Mouse (Mus musculus): ENCODE results near the gene Lnx2. TPM values are rescaled to one million over a fixed set of nuclear protein-coding genes. Genes with fewer than 3 reads are reported as not detected.
A peak's percentile ranks its signal among the peaks of the same experiment; 100 is the strongest.

Gene Lnx2
- polyA plus RNA-seq, 1 experiment from 2014 or later, result 11.2 TPM

- H3K4me1 ChIP-seq, result no peaks in the 10 kb centered on the region
- H3K27ac ChIP-seq, result no peak overlapping the region
- H3K9me3 ChIP-seq, result no peaks in the 10 kb centered on the region
- WGBS, result 88% methylated on average over 4 of the region's 4 CpGs
- H3K36me3 ChIP-seq, result peaks cover 35% of the 10 kb centered on the region
- H3K4me3 ChIP-seq, result no peak overlapping the region
- ATAC-seq (ENCODE audit: low FRiP score, low read depth), result no peak
- H3K4me2 ChIP-seq (replicated peaks), result no peak overlapping the region
- H3K9ac ChIP-seq, result no peak overlapping the region
- H3K27me3 ChIP-seq, result no peaks in the 10 kb centered on the region
These were observed 20.2 kb upstream of the Lnx2 start for GRCm38 (mm10) chr5:147096586-147096985.

DNA sequence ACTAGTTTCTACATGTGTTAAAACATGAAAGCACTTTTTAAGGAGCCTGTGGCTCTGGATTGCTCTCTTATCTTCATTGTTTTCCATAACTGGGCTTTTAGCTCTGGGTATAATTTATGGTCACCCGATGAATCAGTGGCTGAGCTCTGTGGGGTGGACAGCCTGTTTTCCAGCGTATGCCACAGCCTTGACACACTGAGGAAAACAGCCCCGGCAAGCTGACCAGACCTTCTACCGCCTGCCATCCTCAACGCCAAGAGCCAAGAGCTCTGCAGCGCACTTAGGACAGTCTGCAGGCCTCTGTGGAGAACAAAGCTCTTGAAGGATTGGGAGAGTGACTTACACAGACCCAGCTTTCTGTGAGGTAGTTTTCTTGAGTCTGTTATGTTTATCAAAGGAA, 17.9 kb upstream of the Lnx2 start:
- WGBS, result 85% methylated on average over 6 of the region's 6 CpGs
- H3K4me1 ChIP-seq, result peaks cover 14% of the 10 kb centered on the region
- H3K9ac ChIP-seq, result no peak overlapping the region
- H3K9me3 ChIP-seq, result no peaks in the 10 kb centered on the region
- no peak overlapping the region for H3K27ac ChIP-seq
- H3K36me3 ChIP-seq, result peaks cover 24% of the 10 kb centered on the region
- H3K27me3 ChIP-seq, result no peaks in the 10 kb centered on the region
- H3K4me3 ChIP-seq, result no peak overlapping the region
- no peak for ATAC-seq (ENCODE audit: low FRiP score, low read depth)
- H3K4me2 ChIP-seq (replicated peaks), result no peak overlapping the region

GRCm38 (mm10) chr5:147092448-147092847, 16.1 kb upstream of the Lnx2 start:
- Histone ChIP-seq H3K9ac (no peak overlapping the region), H3K4me3 (no peak overlapping the region), H3K27me3 (no peaks in the 10 kb centered on the region), H3K4me1 (peaks cover 16% of the 10 kb centered on the region), H3K27ac (no peak overlapping the region), H3K4me2 (replicated peaks) (no peak overlapping the region), H3K9me3 (no peaks in the 10 kb centered on the region), H3K36me3 (peaks cover 27% of the 10 kb centered on the region)
- ATAC-seq (ENCODE audit: low FRiP score, low read depth), result no peak
- 82% methylated on average over 7 of the region's 7 CpGs for WGBS

GRCm38 (mm10) chr5:147090256-147090963, 14.0 kb upstream of the Lnx2 start:
- Histone ChIP-seq H3K9ac (no peak overlapping the region), H3K4me3 (no peak overlapping the region), H3K27me3 (no peaks in the 10 kb centered on the region), H3K36me3 (peaks cover 26% of the 10 kb centered on the region), H3K4me2 (replicated peaks) (no peak overlapping the region), H3K4me1 (peaks cover 18% of the 10 kb centered on the region), H3K9me3 (no peaks in the 10 kb centered on the region), H3K27ac (no peak overlapping the region; the same call in 1 of the 2 replicates)
- peak; percentile 36; the same call in 1 of the 2 replicates for ATAC-seq (ENCODE audit: low FRiP score, low read depth)
- WGBS, result 60% methylated on average over 11 of the region's 11 CpGs

DNA sequence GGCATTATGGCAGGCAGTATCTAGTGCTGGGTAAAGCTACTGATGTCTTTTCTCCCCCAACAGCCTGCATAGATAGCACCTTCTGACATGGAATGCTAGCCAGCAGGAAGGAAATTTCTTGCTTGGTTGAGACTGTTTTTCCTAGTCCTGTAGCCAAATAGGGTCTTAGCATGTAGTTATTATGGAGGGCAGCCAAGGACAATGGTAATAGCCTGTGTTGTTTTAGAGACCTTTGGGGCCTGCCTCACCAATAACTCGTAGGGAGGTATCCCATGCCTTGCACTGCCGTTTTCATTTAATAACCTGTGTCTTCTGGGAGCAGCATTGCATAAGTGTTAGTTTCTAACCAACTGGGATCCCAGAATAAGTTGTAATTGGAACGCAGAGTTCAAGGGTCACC, 13.4 kb upstream of the Lnx2 start:
- peak; percentile 44; the same call in 1 of the 2 replicates for ATAC-seq (ENCODE audit: low FRiP score, low read depth)
- 46% methylated on average over 3 of the region's 3 CpGs for WGBS
- no peaks in the 10 kb centered on the region for H3K27me3 ChIP-seq
- peaks cover 23% of the 10 kb centered on the region for H3K36me3 ChIP-seq
- peaks cover 24% of the 10 kb centered on the region for H3K4me1 ChIP-seq
- H3K4me2 ChIP-seq (replicated peaks), result no peak overlapping the region
- no peak overlapping the region for H3K9ac ChIP-seq
- H3K4me3 ChIP-seq, result no peak overlapping the region
- no peaks in the 10 kb centered on the region for H3K9me3 ChIP-seq
- H3K27ac ChIP-seq, result no peak overlapping the region

- H3K9ac ChIP-seq, result no peak overlapping the region
- H3K4me3 ChIP-seq, result no peak overlapping the region
- H3K9me3 ChIP-seq, result no peaks in the 10 kb centered on the region
- H3K36me3 ChIP-seq, result peaks cover 32% of the 10 kb centered on the region
- no peak overlapping the region for H3K4me2 ChIP-seq (replicated peaks)
- peaks cover 28% of the 10 kb centered on the region for H3K4me1 ChIP-seq
- 92% methylated on average over 4 of the region's 4 CpGs for WGBS
- ATAC-seq (ENCODE audit: low FRiP score, low read depth), result no peak
- H3K27ac ChIP-seq, result no peak overlapping the region
- no peaks in the 10 kb centered on the region for H3K27me3 ChIP-seq
These were observed 10.4 kb upstream of the Lnx2 start for GRCm38 (mm10) chr5:147086816-147087215.

GRCm38 (mm10) chr5:147085201-147085894, 9.0 kb upstream of the Lnx2 start:
- peaks cover 23% of the 10 kb centered on the region for H3K4me1 ChIP-seq
- no peaks in the 10 kb centered on the region for H3K27me3 ChIP-seq
- peak; percentile 51; the same call in 1 of the 2 replicates for ATAC-seq (ENCODE audit: low FRiP score, low read depth)
- H3K4me2 ChIP-seq (replicated peaks), result no peak overlapping the region
- H3K27ac ChIP-seq, result peak overlapping the region; percentile 44; the same call in 1 of the 2 replicates
- H3K36me3 ChIP-seq, result peaks cover 39% of the 10 kb centered on the region
- no peak overlapping the region for H3K9ac ChIP-seq
- H3K9me3 ChIP-seq, result no peaks in the 10 kb centered on the region
- WGBS, result 82% methylated on average over 9 of the region's 9 CpGs
- H3K4me3 ChIP-seq, result no peak overlapping the region

GRCm38 (mm10) chr5:147078110-147078900, 1.9 kb upstream of the Lnx2 start:
- H3K9me3 ChIP-seq, result no peaks in the 10 kb centered on the region
- peak overlapping the region; percentile 82 for H3K4me3 ChIP-seq
- H3K36me3 ChIP-seq, result peaks cover 20% of the 10 kb centered on the region
- 66% methylated on average over 11 of the region's 11 CpGs for WGBS
- peak overlapping the region; percentile 81 for H3K9ac ChIP-seq
- H3K4me2 ChIP-seq (replicated peaks), result peak overlapping the region; percentile 95
- H3K4me1 ChIP-seq, result peaks cover 21% of the 10 kb centered on the region
- H3K27me3 ChIP-seq, result no peaks in the 10 kb centered on the region
- H3K27ac ChIP-seq, result no peak overlapping the region
- ATAC-seq (ENCODE audit: low FRiP score, low read depth), result no peak

GRCm38 (mm10) chr5:147077305-147078034, 1.1 kb upstream of the Lnx2 start:
- peak; percentile 63 for ATAC-seq (ENCODE audit: low FRiP score, low read depth)
- H3K36me3 ChIP-seq, result peaks cover 20% of the 10 kb centered on the region
- peak overlapping the region; percentile 95 for H3K4me2 ChIP-seq (replicated peaks)
- peak overlapping the region; percentile 80 for H3K27ac ChIP-seq
- H3K9me3 ChIP-seq, result no peaks in the 10 kb centered on the region
- WGBS, result 0% methylated on average over 52 of the region's 57 CpGs
- H3K9ac ChIP-seq, result peak overlapping the region; percentile 81
- peaks cover 21% of the 10 kb centered on the region for H3K4me1 ChIP-seq
- H3K27me3 ChIP-seq, result no peaks in the 10 kb centered on the region
- H3K4me3 ChIP-seq, result peak overlapping the region; percentile 82

DNA sequence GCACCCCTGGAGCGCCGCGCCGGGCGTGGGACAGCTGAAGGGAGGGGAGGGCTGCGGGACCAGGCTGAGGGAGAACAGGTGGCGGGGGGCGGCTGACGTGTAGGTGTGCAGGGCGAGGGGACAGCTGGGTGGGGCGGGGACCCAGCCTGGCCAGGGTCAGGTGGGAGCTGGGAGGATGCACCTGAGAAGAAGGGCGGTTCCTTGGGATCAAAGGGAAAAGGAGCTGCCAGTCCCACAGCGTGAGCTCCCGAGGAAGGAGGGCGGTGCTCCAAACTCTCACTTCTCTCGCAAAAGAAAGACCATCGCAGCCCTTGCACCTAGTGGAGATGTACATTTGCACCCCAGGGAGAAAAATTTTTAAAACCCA, 396 bp upstream of the Lnx2 start, which contains the start of gene Polr1d:
TSS of gene Polr1d (plus strand) at position 252 of the 367 bp plus-strand sequence.
- peaks cover 21% of the 10 kb centered on the region for H3K4me1 ChIP-seq
- H3K36me3 ChIP-seq, result peaks cover 15% of the 10 kb centered on the region
- peak; percentile 69 for ATAC-seq (ENCODE audit: low FRiP score, low read depth)
- H3K9me3 ChIP-seq, result no peaks in the 10 kb centered on the region
- H3K27me3 ChIP-seq, result no peaks in the 10 kb centered on the region
- peak within 1 kb of the TSS; percentile 89 for H3K27ac ChIP-seq
- under 1% methylated on average over 17 of the region's 17 CpGs for WGBS
- peak within 1 kb of the TSS; percentile 84 for H3K9ac ChIP-seq
- peak within 1 kb of the TSS; percentile 82 for H3K4me3 ChIP-seq
- H3K4me2 ChIP-seq (replicated peaks), result peak within 1 kb of the TSS; percentile 95
